ENCODE assay signal across 7 mouse cellular contexts in genomic region chr16:33481148-33481547, GRCm38 (mm10). TPM values are rescaled to one million over a fixed set of nuclear protein-coding genes. Genes with fewer than 3 reads are reported as not detected.
DNase-seq lines count a peak whose midpoint lies in the region; ATAC-seq and TF ChIP-seq lines count a peak whose summit lies in the region.

No protein-coding gene starts in this region.

- H3K9me3 ChIP-seq in kidney, embryonic 15.5 days (replicated peaks), result no peaks in the 10 kb centered on the region
- no peaks in the 10 kb centered on the region for H3K9me3 ChIP-seq in G1E (replicated peaks)

- no peak overlapping the region for H3K4me2 ChIP-seq in kidney, embryonic 15.5 days

- H3K4me3 ChIP-seq in kidney, embryonic 15.5 days (replicated peaks), result no peak overlapping the region
- H3K4me3 ChIP-seq in G1E (ENCODE audit: low read depth, low read length), result no peak overlapping the region

- WGBS in kidney, embryonic 15.5 days, result 90% methylated on average over 2 of the region's 2 CpGs

- H3K27me3 ChIP-seq in kidney, embryonic 15.5 days, result no peaks in the 10 kb centered on the region
- H3K27me3 ChIP-seq in G1E (ENCODE audit: insufficient read depth, low read length), result no peaks in the 10 kb centered on the region

- peak; percentile 38 for DNase-seq in kidney, adult 18-20 months
- DNase-seq in G1E (ENCODE audit: low spot score), result peak; percentile 13
- peak; percentile 42 to 49 for DNase-seq in adrenal gland, postnatal 36 days
- peak; percentile 39 for DNase-seq in kidney, postnatal 14 days
- peak; percentile 4 to 16 for DNase-seq in spleen, postnatal 36 days (ENCODE audit: low spot score in 2 of 2)
- no peak for DNase-seq in left cerebral cortex, adult 18-20 months (ENCODE audit: low spot score in 2 of 2)

- H3K36me3 ChIP-seq in kidney, embryonic 15.5 days, result peaks cover 69% of the 10 kb centered on the region
- H3K36me3 ChIP-seq in G1E (replicated peaks), result peaks cover 74% of the 10 kb centered on the region

- TF ChIP-seq CTCF in G1E (IDR thresholded peaks at IDR 0.05; ENCODE audit: low read depth, low read length), result 0 out of 2 replicates have a peak, but pooled peaks have one; percentile 31

- no peak overlapping the region for H3K27ac ChIP-seq in kidney, embryonic 15.5 days

- ATAC-seq in kidney, embryonic 15.5 days (replicated peaks; ENCODE audit: low FRiP score), result no peak
- ATAC-seq in G1E (ENCODE audit: extremely low read depth, insufficient number of reproducible peaks, low FRiP score, poor library complexity, severe bottlenecking), result no peak

- no peaks in the 10 kb centered on the region for H3K4me1 ChIP-seq in kidney, embryonic 15.5 days
- H3K4me1 ChIP-seq in G1E (ENCODE audit: insufficient read depth, low read depth, low read length), result no peaks in the 10 kb centered on the region

- no peak overlapping the region for H3K9ac ChIP-seq in kidney, embryonic 15.5 days

RNA-seq across cellular contexts. Expression of gene Slc12a8, which starts 36.0 kb away (rescaled TPM):
- 0.84 and 1.4 TPM in 2 replicates for polyA plus RNA-seq in kidney, embryonic 15.5 days (2015; fragmentation: Nextera tagmentation; extraction: Ambion mirVana)
- total RNA-seq in G1E (2014; fragmentation: Nextera tagmentation), result not detected in 2 replicates
- total RNA-seq in G1E (2017), result 0.49 TPM in 1 of 2 replicates, not detected in the other
- polyA plus RNA-seq in G1E (2012), result not detected in 2 replicates
- under 1 TPM; 0.76 to 0.93 TPM for total RNA-seq in adrenal gland, postnatal 36 days (2021)
- 1 to 10 TPM in 1 of 2 experiments, under 1 TPM in 1; 0.98 to 1.1 TPM for total RNA-seq in left cerebral cortex, adult 18-20 months (2021)

Comparison
In these comparisons a context has a peak if more than half of its experiments do, and no peak if none do; other contexts are left out.
1. DNase-seq: peak in kidney, adult 18-20 months (single experiment), G1E (single experiment), adrenal gland, postnatal 36 days (2 of 2), kidney, postnatal 14 days (single experiment) and spleen, postnatal 36 days (2 of 2); none in left cerebral cortex, adult 18-20 months (0 of 2).